Mouse (Mus musculus) heart, embryonic 15.5 days (tissue): ENCODE data around the gene Grip1. TPM values are rescaled to one million over a fixed set of nuclear protein-coding genes. Genes with fewer than 3 reads are reported as not detected.

Experiments
- ATAC-seq: fragments of 200-750 bp; cut with Nextera tagmentation; replicated peaks from 2 replicates; pipeline ENCODE4 v1.8.0; 2017; ENCODE audit warnings: low read depth, moderate TSS enrichment; ENCODE audit not compliant: insufficient number of reproducible peaks, insufficient read depth, low FRiP score
- H3K27ac ChIP-seq: fragments of 300-500 bp; sonication (generic); 2 replicates; pipeline ENCODE4 v1.5.1; 2015; ENCODE audit warnings: mild to moderate bottlenecking, inconsistent platforms
- H3K27me3 ChIP-seq: fragments of 300-500 bp; sonication (generic); 2 replicates; pipeline ENCODE4 v1.6.1; 2015; ENCODE audit warnings: inconsistent platforms
- H3K36me3 ChIP-seq: fragments of 300-500 bp; sonication (generic); 2 replicates; pipeline ENCODE4 v1.6.1; 2015; ENCODE audit warnings: mild to moderate bottlenecking, inconsistent platforms
- H3K4me1 ChIP-seq: fragments of 300-500 bp; sonication (generic); replicated peaks from 2 replicates; pipeline ENCODE4 v1.6.1; 2015; ENCODE audit warnings: inconsistent platforms
- H3K4me2 ChIP-seq: fragments of 300-500 bp; sonication (generic); 2 replicates; pipeline ENCODE4 v1.6.1; 2015; ENCODE audit warnings: inconsistent platforms, mild to moderate bottlenecking, moderate library complexity
- H3K4me3 ChIP-seq: fragments of 300-500 bp; sonication (generic); 2 replicates; pipeline ENCODE4 v1.5.1; 2015; ENCODE audit warnings: mild to moderate bottlenecking, inconsistent platforms
- H3K9ac ChIP-seq: fragments of 300-500 bp; sonication (generic); 2 replicates; pipeline ENCODE4 v1.6.1; 2015; ENCODE audit warnings: mild to moderate bottlenecking, inconsistent platforms
- H3K9me3 ChIP-seq: fragments of 300-500 bp; sonication (generic); replicated peaks from 2 replicates; pipeline ENCODE4 v1.6.1; 2016; ENCODE audit warnings: inconsistent platforms
- WGBS: fragments of 180-500 bp; shearing (Covaris S2); methylation state at CpG from one replicate; pipeline ENCODE4 v1.1.7; 2015; ENCODE audit warnings: mixed read lengths; 5-methylcytosine and 5-hydroxymethylcytosine counted together
- polyA plus RNA-seq: library from polyadenylated mRNA; unstranded; fragments of >200 nt; fragmentation: Nextera tagmentation; extraction: Ambion mirVana; gene quantifications from 2 replicates; pipeline ENCODE4 v1.2.1, GENCODE M21; 2015

The Grip1 gene
- polyA plus RNA-seq, 1 experiment from 2014 or later: 1.5 TPM

DNA sequence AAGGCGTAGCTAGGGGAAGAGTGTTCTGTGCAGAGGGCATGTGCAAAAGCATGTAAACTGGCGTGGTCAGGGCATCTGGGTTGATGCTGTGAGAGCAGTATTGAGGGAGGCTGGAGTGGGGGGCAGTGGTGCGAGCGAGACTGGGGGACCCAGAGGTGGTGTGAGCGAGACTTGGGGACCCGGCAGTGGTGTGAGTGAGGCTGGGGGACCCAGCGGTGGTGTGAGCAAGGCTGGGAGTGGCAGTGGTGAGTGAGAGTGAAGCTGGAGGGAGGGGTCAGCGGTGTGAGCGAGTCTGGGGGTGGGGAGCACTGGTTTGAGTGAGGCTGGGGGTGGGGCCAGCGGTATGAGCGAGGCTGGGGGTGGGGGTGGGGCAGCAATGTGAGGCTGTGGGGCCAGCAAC lies 386.0 kb downstream of the Grip1 start:
- WGBS: 70% methylated on average over 11 of the region's 11 CpGs
- H3K9ac ChIP-seq: no peak overlapping the region

DNA sequence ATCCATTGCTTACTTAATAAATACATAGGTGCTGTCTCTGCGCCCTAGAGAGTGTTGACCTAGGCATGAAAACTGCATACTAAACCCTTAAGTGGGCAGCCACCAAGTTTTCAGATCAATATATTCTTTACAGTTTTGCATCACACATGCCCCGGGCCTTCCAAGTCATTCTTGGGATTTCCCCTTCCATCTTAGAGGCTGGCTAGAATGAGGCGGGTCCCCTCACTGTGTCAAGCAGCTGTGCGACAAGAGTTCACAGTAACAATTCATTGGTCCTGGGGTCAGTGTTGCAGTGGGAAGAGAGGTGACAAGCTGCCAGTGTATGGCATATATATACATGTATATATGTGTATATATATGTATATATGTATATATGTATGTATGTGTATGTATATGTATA lies 388.4 kb downstream of the Grip1 start:
- 91% methylated on average over 4 of the region's 4 CpGs for WGBS
- Histone ChIP-seq H3K36me3 (no peaks in the 10 kb centered on the region), H3K4me2 (no peak overlapping the region)

More for the DNA sequence above, 386.0 kb downstream of the Grip1 start:
- Histone ChIP-seq H3K4me2 (no peak overlapping the region), H3K9me3 (no peaks in the 10 kb centered on the region), H3K27me3 (no peaks in the 10 kb centered on the region), H3K27ac (no peak overlapping the region), H3K4me1 (no peaks in the 10 kb centered on the region), H3K4me3 (no peak overlapping the region), H3K36me3 (no peaks in the 10 kb centered on the region)
- no peak for ATAC-seq

DNA sequence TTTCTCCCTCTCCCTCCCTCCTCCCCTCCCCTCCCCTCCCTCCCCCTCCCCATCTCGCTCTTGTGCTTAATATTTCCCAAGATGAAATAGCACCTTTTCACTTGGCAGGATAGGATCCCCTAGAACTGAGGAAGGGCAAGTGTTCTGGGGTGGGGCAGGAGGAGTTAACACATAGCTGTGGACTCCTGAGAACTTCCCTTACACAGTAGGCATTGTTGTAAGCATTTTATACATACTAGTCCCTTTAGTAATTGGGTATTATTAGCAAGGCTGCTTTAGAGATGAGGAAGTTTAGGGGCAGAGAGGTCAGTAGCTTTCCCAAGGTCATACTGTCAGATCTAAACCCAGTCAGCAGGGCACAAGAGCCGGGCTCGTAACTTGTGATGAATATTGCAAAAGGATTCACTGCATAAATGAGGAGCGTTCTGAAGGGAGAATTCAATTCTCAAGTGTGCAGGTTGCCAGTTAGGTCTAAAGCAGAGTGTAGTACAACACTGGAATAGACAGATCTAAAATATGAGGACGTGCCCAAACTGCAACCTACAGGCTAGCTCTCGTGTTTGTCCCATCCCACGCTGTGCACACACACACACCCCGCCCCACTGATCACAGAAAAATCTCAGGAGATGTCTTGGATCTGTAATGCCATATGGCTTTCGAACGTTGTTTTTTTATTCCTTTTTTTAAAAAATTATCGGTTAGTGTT lies 392.2 kb downstream of the Grip1 start:
- no peak overlapping the region for H3K9ac ChIP-seq
- H3K9me3 ChIP-seq: no peaks in the 10 kb centered on the region
- H3K27ac ChIP-seq: no peak overlapping the region
- WGBS: 79% methylated on average over 11 of the region's 11 CpGs
- no peak for ATAC-seq
- no peak overlapping the region for H3K4me3 ChIP-seq
- H3K4me2 ChIP-seq: no peak overlapping the region
- H3K36me3 ChIP-seq: no peaks in the 10 kb centered on the region
- no peaks in the 10 kb centered on the region for H3K4me1 ChIP-seq
- H3K27me3 ChIP-seq: no peaks in the 10 kb centered on the region

More for the DNA sequence above, 388.4 kb downstream of the Grip1 start:
- no peak overlapping the region for H3K4me3 ChIP-seq
- H3K27ac ChIP-seq: no peak overlapping the region
- no peaks in the 10 kb centered on the region for H3K9me3 ChIP-seq
- no peak for ATAC-seq
- H3K4me1 ChIP-seq: no peaks in the 10 kb centered on the region
- H3K9ac ChIP-seq: no peak overlapping the region
- H3K27me3 ChIP-seq: no peaks in the 10 kb centered on the region

DNA sequence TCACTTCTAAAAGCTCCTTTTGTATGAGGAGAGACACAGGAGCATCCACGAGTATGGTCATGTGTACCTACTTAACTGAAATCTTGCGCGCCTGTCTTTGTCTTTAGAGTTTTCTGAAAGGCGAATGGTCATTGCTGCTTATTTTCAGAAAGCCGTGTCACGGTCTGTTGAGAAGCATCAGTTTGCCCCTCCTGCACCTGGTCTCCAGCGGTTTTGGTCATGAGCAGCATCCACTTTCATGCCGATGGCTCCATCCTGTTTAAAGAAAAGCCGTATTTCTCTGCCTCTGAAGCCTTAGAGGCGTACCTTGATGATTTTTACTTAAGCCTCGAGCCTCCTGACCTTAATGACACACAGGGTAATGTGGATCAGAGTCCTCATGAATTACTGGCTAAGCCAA lies 398.0 kb downstream of the Grip1 start:
- H3K9ac ChIP-seq: no peak overlapping the region
- no peak for ATAC-seq
- H3K9me3 ChIP-seq: no peaks in the 10 kb centered on the region
- H3K4me2 ChIP-seq: no peak overlapping the region
- H3K27me3 ChIP-seq: no peaks in the 10 kb centered on the region
- no peak overlapping the region for H3K4me3 ChIP-seq
- H3K36me3 ChIP-seq: no peaks in the 10 kb centered on the region
- H3K4me1 ChIP-seq: no peaks in the 10 kb centered on the region
- 88% methylated on average over 11 of the region's 11 CpGs for WGBS
- no peak overlapping the region for H3K27ac ChIP-seq

DNA sequence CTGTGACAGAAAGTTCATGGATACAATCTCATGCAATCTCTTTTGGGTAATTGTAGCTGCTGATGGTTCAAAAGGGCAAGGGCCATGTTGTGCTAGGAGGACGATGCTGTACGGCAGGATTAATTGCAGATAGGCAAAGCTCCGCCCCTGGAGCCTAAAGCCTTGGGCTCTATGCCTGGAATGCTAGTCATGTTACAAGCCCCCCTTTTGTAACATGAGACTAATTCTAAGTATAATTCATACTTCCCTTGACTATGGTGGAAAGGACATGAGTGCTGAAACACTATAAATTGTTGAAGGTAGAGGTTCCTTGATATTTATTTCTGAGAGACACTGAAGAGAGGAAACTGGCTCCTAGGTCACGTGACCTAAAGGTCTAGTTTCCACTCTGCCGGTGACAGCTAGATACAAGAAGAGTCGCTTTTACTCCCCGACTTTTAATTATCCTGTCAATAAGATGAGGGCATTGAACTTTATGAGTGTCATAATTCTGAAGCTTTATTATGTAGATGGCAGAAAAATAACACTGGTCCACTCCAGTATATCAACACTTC lies 399.0 kb downstream of the Grip1 start:
- Histone ChIP-seq H3K36me3 (no peaks in the 10 kb centered on the region), H3K4me3 (no peak overlapping the region), H3K27me3 (no peaks in the 10 kb centered on the region), H3K4me2 (no peak overlapping the region), H3K27ac (no peak overlapping the region), H3K9ac (no peak overlapping the region), H3K4me1 (no peaks in the 10 kb centered on the region), H3K9me3 (no peaks in the 10 kb centered on the region)
- 67% methylated on average over 7 of the region's 7 CpGs for WGBS
- ATAC-seq: no peak

DNA sequence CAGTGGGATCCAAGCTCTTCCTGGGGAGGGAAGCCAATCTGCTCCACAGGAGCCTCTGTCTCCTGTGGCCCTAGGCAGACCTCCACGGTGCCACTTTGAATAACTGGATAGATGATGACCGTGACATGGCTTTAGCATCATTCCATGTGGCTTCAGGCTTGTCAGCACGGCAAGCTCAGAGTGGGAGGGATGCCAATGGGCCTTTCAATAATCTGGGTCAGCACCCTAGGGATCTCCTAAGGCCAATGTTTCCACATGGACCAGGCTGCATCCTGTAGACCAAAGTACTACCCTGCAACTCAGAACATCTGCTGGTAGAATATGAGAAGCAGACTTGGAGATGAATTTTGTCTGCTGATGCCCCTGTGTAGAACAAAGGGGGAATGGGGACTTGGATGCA lies 414.1 kb downstream of the Grip1 start:
- Histone ChIP-seq H3K9me3 (peaks cover 5% of the 10 kb centered on the region), H3K36me3 (no peaks in the 10 kb centered on the region), H3K27ac (no peak overlapping the region), H3K27me3 (no peaks in the 10 kb centered on the region), H3K9ac (no peak overlapping the region), H3K4me2 (no peak overlapping the region), H3K4me3 (no peak overlapping the region), H3K4me1 (peaks cover 14% of the 10 kb centered on the region)
- no peak for ATAC-seq
- WGBS: 76% methylated on average over 3 of the region's 3 CpGs

DNA sequence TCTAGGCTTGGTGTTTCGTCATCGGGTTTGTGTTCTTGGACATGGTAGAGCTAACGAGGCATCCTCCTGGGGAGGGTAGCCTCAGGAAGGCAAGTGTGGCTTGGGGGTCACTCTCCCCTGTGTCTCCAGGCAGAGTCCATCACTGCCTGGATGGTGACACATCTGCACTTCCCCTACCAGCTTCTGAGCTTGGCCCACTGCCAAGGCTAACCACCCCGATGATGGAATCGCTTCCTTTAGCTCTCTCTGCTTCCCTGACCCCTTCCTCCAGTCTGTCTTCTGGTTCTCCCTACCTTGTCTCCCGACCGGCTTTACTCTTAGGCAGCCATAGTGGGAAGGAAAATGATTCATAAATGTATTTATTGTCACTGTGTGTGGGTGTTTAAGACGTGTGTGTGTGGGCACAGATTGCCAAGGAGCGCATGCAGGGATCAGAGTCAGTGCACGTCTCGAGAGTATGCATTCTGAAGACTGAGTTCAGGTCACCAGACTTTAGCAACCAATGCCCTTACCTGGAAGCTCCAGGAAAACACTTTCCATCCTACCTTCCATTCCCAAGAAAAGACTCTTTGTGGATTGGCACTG lies 415.5 kb downstream of the Grip1 start:
- no peak overlapping the region for H3K4me3 ChIP-seq
- H3K36me3 ChIP-seq: no peaks in the 10 kb centered on the region
- H3K27me3 ChIP-seq: no peaks in the 10 kb centered on the region
- WGBS: 66% methylated on average over 11 of the region's 11 CpGs
- peaks cover 5% of the 10 kb centered on the region for H3K9me3 ChIP-seq
- H3K4me2 ChIP-seq: no peak overlapping the region
- peaks cover 14% of the 10 kb centered on the region for H3K4me1 ChIP-seq
- H3K9ac ChIP-seq: no peak overlapping the region
- H3K27ac ChIP-seq: no peak overlapping the region
- no peak for ATAC-seq

DNA sequence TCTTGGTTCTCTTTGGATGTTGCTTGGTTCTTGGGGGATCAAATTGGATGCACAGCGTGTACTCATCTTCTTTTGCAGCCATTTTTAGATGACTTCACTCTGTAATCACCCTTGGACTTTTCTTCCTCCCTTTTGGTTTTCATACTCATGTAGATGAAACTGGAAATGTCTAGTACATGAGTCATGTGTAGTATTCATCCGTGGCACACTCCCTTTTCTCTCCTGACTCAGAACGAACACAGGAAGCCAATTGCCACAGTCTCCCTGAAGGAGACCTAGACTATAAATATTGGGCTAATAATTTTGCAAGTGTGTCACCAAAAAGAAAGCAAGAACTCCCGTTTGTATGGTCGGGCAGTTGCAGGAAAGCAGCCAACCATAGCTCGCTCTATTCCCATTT lies 423.1 kb downstream of the Grip1 start:
- no peak for ATAC-seq
- Histone ChIP-seq H3K36me3 (no peaks in the 10 kb centered on the region), H3K4me2 (no peak overlapping the region), H3K4me1 (no peaks in the 10 kb centered on the region), H3K4me3 (no peak overlapping the region), H3K27me3 (no peaks in the 10 kb centered on the region), H3K9ac (no peak overlapping the region), H3K27ac (no peak overlapping the region), H3K9me3 (no peaks in the 10 kb centered on the region)
- WGBS: 79% methylated on average over 6 of the region's 6 CpGs

DNA sequence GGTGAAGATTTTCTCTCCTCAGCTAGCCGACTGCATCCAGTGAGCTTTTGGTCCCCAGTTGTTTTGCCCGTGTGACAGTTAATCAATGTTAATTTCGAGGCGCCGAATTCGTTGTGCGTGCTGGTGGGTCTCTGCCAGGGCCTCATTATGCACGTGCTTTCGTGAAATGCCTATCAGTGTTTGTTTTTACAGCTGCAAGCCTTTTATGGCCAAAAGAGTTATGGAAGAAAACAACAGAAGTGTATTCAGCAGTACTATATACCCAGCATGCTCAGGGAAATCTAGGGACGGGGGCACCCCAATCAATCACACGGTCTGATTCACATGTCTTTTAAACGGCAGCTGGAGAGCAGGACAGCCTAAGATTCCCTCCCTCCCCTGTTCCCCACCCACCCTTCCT lies 424.7 kb downstream of the Grip1 start:
- H3K9me3 ChIP-seq: no peaks in the 10 kb centered on the region
- ATAC-seq: no peak
- WGBS: 57% methylated on average over 12 of the region's 12 CpGs
- no peaks in the 10 kb centered on the region for H3K4me1 ChIP-seq
- no peak overlapping the region for H3K4me3 ChIP-seq
- no peaks in the 10 kb centered on the region for H3K27me3 ChIP-seq
- no peak overlapping the region for H3K4me2 ChIP-seq
- no peak overlapping the region for H3K27ac ChIP-seq
- H3K36me3 ChIP-seq: no peaks in the 10 kb centered on the region
- H3K9ac ChIP-seq: no peak overlapping the region

DNA sequence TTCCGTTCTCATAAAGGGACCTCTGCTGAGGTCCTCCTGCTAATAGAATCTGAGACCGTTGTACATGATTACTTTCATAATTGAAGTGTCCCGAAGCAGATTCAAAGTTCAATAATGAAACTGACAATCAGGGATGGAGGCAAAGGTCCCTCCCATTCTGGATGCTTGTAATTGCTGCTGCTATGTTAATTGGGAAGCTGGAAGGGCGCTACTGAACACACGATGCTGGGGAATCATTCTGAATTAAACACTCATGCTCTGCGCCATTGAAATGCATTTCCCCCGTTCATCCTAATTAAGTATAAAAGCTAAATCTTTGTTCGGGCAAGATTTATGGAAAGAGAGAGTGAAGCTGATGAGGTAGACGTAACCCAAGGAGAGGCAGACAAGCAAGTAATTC lies 431.0 kb downstream of the Grip1 start:
- ATAC-seq: no peak
- Histone ChIP-seq H3K27ac (no peak overlapping the region), H3K9me3 (no peaks in the 10 kb centered on the region), H3K4me2 (no peak overlapping the region), H3K9ac (no peak overlapping the region), H3K4me1 (no peaks in the 10 kb centered on the region), H3K27me3 (no peaks in the 10 kb centered on the region), H3K4me3 (no peak overlapping the region), H3K36me3 (no peaks in the 10 kb centered on the region)
- WGBS: 88% methylated on average over 9 of the region's 9 CpGs

DNA sequence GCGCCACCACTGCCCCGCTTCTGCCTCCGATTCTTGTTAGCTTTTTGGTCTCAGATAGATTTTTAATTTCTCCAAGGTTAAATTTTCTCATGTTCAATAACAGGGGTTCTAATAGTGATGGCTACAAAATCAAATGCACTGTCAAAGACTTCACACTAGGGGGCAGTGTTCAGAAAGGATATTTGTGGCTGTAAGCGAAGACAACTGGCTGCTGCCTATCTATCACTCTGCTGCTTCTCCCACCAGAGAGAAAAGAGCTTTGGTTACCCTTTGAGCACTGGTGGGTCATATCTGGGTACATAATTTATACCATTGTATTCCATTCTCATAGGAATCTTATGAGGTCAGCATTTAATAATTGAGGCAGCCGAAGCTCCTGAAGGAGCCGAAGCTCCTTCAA lies 431.9 kb downstream of the Grip1 start:
- Histone ChIP-seq H3K27me3 (no peaks in the 10 kb centered on the region), H3K4me3 (no peak overlapping the region), H3K36me3 (no peaks in the 10 kb centered on the region), H3K9me3 (no peaks in the 10 kb centered on the region), H3K4me2 (no peak overlapping the region), H3K9ac (no peak overlapping the region), H3K27ac (no peak overlapping the region), H3K4me1 (no peaks in the 10 kb centered on the region)
- ATAC-seq: no peak
- WGBS: 76% methylated on average over 6 of the region's 6 CpGs

DNA sequence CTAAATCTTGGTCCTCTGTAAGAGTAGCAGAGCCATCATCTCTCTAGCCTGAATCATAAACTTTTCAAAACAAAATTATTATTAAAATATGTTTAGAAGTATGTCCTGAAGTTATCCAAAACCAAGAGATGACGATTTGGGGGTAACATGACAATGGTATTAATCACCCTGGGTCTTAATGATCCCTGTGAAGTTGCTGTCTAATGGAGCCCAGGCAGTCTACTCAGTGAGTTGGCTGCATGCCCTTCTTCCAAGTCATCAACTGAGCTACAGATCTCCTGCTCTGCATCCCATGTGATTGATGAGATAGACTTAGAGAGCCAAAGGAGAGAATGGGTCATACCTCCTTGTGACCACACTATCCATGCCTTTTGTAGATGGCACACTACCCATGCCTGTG lies 433.1 kb downstream of the Grip1 start:
- 70% methylated on average over 1 of the region's 1 CpGs for WGBS
- H3K4me1 ChIP-seq: no peaks in the 10 kb centered on the region
- H3K27ac ChIP-seq: no peak overlapping the region
- ATAC-seq: no peak
- no peaks in the 10 kb centered on the region for H3K9me3 ChIP-seq
- no peak overlapping the region for H3K4me2 ChIP-seq
- no peaks in the 10 kb centered on the region for H3K27me3 ChIP-seq
- H3K9ac ChIP-seq: no peak overlapping the region
- H3K36me3 ChIP-seq: no peaks in the 10 kb centered on the region
- H3K4me3 ChIP-seq: no peak overlapping the region
